Mouse (Mus musculus) stomach, embryonic 14.5 days (tissue): ENCODE measurements around the gene Actn4. TPM values are rescaled to one million over a fixed set of nuclear protein-coding genes. Genes with fewer than 3 reads are reported as not detected.
"Not testable (repeated sequence)": the region's sequence is repeated elsewhere in the genome, so short reads cannot be mapped to it uniquely, and the experiment has no call there.

Experiments used
- ATAC-seq: fragments of 200-750 bp; cut with Nextera tagmentation; 2 replicates; pipeline ENCODE4 v1.8.0; 2017; ENCODE audit warnings: low read depth, moderate TSS enrichment; ENCODE audit not compliant: insufficient number of reproducible peaks, insufficient read depth, low FRiP score
- H3K27ac ChIP-seq: fragments of 300-500 bp; sonication (generic); 2 replicates; pipeline ENCODE4 v1.5.1; 2014; ENCODE audit warnings: mild to moderate bottlenecking, low read length, moderate library complexity, mixed read lengths
- H3K27me3 ChIP-seq: fragments of 300-500 bp; sonication (generic); 2 replicates; pipeline ENCODE4 v1.6.1; 2014; ENCODE audit warnings: low read length, control low read depth, mixed read lengths; ENCODE audit not compliant: control insufficient read depth, insufficient read depth
- H3K36me3 ChIP-seq: fragments of 300-500 bp; sonication (generic); 2 replicates; pipeline ENCODE4 v1.6.1; 2014; ENCODE audit warnings: mild to moderate bottlenecking, control low read depth, low read length, moderate library complexity, mixed read lengths; ENCODE audit not compliant: control insufficient read depth, insufficient read depth
- H3K4me1 ChIP-seq: fragments of 300-500 bp; sonication (generic); 2 replicates; pipeline ENCODE4 v1.6.1; 2014; ENCODE audit warnings: low read length, control low read depth, mixed read lengths; ENCODE audit not compliant: control insufficient read depth, insufficient read depth
- H3K4me2 ChIP-seq: fragments of 300-500 bp; sonication (generic); replicated peaks from 2 replicates; pipeline ENCODE4 v1.6.1; 2014; ENCODE audit warnings: low read depth, low read length, control low read depth
- H3K4me3 ChIP-seq: fragments of 300-500 bp; sonication (generic); 2 replicates; pipeline ENCODE4 v1.5.1; 2014; ENCODE audit warnings: low read depth, low read length, control low read depth
- H3K9ac ChIP-seq: fragments of 300-500 bp; sonication (generic); replicated peaks from 2 replicates; pipeline ENCODE4 v1.6.1; 2014; ENCODE audit warnings: low read depth, mild to moderate bottlenecking, control low read depth, low read length, moderate library complexity, mixed read lengths
- H3K9me3 ChIP-seq: fragments of 300-500 bp; sonication (generic); 2 replicates; pipeline ENCODE4 v1.6.1; 2016; ENCODE audit warnings: low read depth, low read length, control low read depth; ENCODE audit not compliant: control insufficient read depth
- WGBS: fragments of 180-500 bp; shearing (Covaris S2); extraction: QIAGEN DNeasy Blood & Tissue Kit; methylation state at CpG from one replicate; pipeline ENCODE4 v1.1.7; 2014; 5-methylcytosine and 5-hydroxymethylcytosine counted together
- polyA plus RNA-seq: library from polyadenylated mRNA; unstranded; fragments of >200 nt; fragmentation: Nextera tagmentation; extraction: Ambion mirVana; gene quantifications from 2 replicates; pipeline ENCODE4 v1.2.1, GENCODE M21; 2014

The Actn4 gene
- polyA plus RNA-seq, 1 experiment from 2014 or later: 272 TPM

DNA sequence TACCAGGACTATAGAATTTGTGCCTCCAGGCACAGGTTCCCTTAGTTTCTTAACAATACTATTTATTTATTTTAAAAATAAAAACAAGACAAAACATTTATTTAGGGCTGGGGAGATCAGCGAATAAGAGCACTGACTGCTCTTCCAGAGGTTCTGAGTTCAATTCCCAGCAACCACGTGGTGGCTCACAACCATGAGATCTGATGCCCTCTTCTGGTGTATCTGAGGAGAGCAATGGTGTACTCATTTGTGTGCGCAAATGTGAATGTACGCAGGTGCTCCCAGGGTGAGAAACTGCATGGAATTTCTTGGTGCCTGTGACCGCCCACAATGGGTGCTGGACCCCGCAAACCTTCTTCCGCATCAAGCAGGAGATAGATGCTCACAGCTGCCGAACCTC, 10.9 kb upstream of the Actn4 start:
- Histone ChIP-seq H3K27me3 (no peaks in the 10 kb centered on the region), H3K4me3 (no peak overlapping the region), H3K9ac (no peak overlapping the region), H3K9me3 (no peaks in the 10 kb centered on the region), H3K36me3 (peaks cover 49% of the 10 kb centered on the region), H3K4me1 (no peaks in the 10 kb centered on the region), H3K27ac (no peak overlapping the region), H3K4me2 (no peak overlapping the region)
- no peak for ATAC-seq
- WGBS: 85% methylated on average over 8 of the region's 8 CpGs

DNA sequence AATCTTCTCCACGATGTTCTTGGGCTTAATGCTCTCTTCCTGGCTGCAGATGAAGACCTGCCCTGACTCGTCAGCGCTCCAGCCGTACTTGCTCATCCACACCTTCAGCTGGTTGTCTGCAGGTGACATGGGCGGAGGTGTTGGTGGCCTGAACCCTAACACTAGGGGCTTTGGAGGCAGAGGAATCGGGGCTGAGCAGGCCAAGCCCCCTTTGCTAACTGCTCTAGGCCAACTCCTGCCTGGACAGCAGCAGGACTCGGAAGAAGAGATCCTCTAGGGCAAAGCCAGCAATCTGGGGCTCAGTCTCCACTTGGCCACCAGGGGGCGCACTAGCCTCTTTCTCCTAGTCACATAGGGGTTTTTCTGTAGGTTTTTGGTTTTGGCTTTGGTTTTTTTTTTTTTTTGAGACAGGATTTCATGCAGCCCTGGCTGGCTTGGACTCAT, 10.4 kb upstream of the Actn4 start:
- no peak overlapping the region for H3K27ac ChIP-seq
- no peaks in the 10 kb centered on the region for H3K4me1 ChIP-seq
- WGBS: 69% methylated on average over 8 of the region's 8 CpGs
- no peak for ATAC-seq
- H3K36me3 ChIP-seq: peaks cover 44% of the 10 kb centered on the region
- no peak overlapping the region for H3K4me2 ChIP-seq
- no peak overlapping the region for H3K4me3 ChIP-seq
- no peaks in the 10 kb centered on the region for H3K27me3 ChIP-seq
- H3K9me3 ChIP-seq: no peaks in the 10 kb centered on the region
- no peak overlapping the region for H3K9ac ChIP-seq

DNA sequence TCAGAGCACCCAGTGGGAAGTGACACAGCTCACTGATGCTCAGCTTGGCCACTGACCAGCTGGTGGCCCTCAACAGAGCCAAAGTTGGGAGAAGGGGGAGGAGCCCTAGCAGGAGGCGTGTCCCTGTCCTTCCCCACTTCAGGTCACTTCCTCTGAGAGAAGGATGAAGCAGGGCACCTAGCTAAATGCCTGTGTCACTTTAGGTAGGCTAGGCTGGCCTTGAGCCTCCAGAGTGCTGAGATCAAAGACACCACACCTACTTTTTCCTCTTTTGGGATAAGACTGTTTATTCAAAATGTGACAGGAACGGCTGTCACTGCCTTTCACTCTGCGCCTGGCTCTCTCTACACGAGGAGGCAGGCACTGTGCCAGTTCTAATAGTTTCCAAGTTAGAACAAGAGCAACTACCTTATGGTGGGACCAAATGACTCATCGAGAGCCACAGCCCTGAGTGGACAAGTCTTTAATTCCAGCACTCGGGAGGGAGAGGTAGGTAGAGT, 9.7 kb upstream of the Actn4 start:
- WGBS: 59% methylated on average over 6 of the region's 6 CpGs

DNA sequence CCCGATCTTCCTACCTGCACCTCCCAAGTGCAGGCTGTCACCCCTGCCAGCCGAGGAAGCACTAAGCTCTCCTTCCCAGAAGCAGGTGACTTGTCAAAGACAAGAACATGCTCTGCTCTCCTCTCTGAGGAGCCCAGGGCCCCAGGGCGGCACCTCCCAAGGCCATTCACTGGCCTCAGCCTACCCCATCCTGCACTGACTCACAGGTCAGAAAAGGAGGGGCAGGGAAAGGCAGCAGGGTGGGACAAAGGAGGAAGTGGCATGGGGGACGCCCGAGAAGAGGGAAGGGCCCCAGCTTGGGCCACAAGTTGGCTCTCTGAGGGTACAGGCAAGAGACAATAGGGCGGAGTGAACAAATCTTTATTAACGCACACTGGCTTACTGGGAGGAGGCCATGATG, 8.9 kb upstream of the Actn4 start:
- Histone ChIP-seq H3K9ac (no peak overlapping the region), H3K9me3 (no peaks in the 10 kb centered on the region), H3K4me3 (no peak overlapping the region), H3K27me3 (no peaks in the 10 kb centered on the region), H3K36me3 (peaks cover 29% of the 10 kb centered on the region), H3K27ac (peak overlapping the region; percentile 48), H3K4me1 (0 out of 2 replicates have a peak, but pooled peaks cover 3% of the 10 kb centered on the region), H3K4me2 (no peak overlapping the region)
- no peak for ATAC-seq
- 74% methylated on average over 7 of the region's 7 CpGs for WGBS

More for the DNA sequence above, 9.7 kb upstream of the Actn4 start:
- Histone ChIP-seq H3K27me3 (no peaks in the 10 kb centered on the region), H3K4me3 (no peak overlapping the region), H3K9me3 (no peaks in the 10 kb centered on the region), H3K9ac (no peak overlapping the region), H3K4me2 (no peak overlapping the region), H3K36me3 (peaks cover 37% of the 10 kb centered on the region), H3K4me1 (no peaks in the 10 kb centered on the region), H3K27ac (peak overlapping the region; percentile 48; the same call in 1 of the 2 replicates)
- 0 out of 2 replicates have a peak, but pooled peaks have one; percentile 33 for ATAC-seq

DNA sequence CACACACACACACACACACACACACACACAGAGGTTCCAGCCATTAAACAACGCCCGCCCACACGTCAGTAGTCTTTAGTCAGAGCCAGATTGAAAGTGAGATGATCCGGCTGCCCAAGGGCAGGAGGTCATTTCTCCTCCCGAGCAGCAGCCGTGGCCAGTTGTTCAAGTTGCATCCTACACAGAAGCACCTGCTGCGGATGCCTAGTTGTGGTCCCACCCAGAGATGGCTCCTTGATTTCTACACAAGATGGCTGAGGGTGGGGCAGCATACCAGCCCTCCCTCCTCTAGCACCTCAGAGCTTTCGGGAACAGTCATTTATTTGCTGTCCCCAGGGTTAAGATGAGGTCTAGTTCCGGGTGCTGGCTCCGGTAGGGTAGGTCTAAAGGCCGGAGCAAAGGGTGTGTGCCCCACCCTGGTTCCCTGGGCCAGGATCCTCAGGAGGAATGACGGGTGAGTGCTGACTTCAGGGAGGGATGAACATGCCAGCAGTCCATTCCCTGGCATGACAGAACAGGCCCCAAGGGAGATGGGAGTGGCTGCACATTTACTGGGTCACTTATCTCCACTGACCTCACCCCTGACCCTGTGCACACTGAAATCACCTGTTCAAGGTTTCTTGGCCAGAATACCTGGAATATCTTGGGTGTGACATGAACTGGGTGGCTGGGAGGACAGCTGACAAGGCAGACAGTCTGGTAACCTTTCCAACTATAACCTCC, 7.7 kb upstream of the Actn4 start:
- Histone ChIP-seq H3K4me3 (no peak overlapping the region), H3K27ac (peak overlapping the region; percentile 55; the same call in 1 of the 2 replicates), H3K4me2 (no peak overlapping the region), H3K9ac (no peak overlapping the region), H3K27me3 (no peaks in the 10 kb centered on the region), H3K36me3 (peaks cover 25% of the 10 kb centered on the region), H3K9me3 (no peaks in the 10 kb centered on the region), H3K4me1 (0 out of 2 replicates have a peak, but pooled peaks cover 3% of the 10 kb centered on the region)
- ATAC-seq: peak; percentile 43; the same call in 1 of the 2 replicates
- 46% methylated on average over 12 of the region's 12 CpGs for WGBS

DNA sequence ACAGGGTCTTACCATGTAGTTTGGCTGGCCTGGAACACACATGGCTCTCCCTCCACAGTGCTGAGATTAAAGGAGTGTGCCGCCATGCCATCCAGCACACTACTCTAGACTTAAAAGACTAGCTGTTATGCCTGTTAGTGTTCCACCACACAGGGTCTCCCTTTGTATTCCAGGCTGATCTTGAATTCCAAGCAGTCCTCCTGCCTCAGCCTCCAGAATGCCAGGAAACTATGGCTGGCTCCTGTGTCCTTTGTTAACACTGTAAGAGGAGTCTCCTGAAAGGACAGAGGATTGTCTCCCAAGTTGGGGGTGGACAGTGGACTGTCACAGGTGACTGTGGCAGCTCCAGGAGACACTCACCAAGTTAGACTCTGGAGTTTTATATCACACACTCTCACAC, 7.1 kb upstream of the Actn4 start:
- WGBS: 96% methylated on average over 1 of the region's 1 CpGs
- no peak overlapping the region for H3K9ac ChIP-seq
- no peak overlapping the region for H3K4me2 ChIP-seq
- H3K4me3 ChIP-seq: no peak overlapping the region
- peaks cover 19% of the 10 kb centered on the region for H3K36me3 ChIP-seq
- H3K27me3 ChIP-seq: no peaks in the 10 kb centered on the region
- H3K4me1 ChIP-seq: 0 out of 2 replicates have a peak, but pooled peaks cover 3% of the 10 kb centered on the region
- 0 out of 2 replicates have a peak overlapping the region, but pooled peaks have one; percentile 39 for H3K27ac ChIP-seq
- H3K9me3 ChIP-seq: no peaks in the 10 kb centered on the region
- ATAC-seq: no peak

DNA sequence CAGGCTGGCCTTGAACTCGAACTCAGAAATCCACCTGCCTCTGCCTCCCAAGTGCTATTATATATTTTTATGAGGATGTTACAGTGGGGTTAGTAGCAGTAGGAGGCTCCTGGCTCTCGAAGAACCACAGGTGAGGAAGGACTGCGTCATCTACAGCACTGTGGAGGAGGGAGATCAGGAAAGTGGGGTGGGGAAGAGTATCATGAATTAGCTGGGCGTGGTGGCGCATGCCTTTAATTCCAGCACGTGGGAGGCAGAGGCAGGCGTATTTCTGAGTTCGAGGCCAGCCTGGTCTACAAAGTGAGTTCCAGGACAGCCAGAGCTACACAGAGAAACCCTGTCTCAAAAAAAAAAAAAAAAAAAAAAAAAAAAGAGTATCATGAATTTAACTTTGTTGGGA, 6.0 kb upstream of the Actn4 start:
- H3K9me3 ChIP-seq, H3K4me1 ChIP-seq, H3K36me3 ChIP-seq, ATAC-seq, H3K9ac ChIP-seq, H3K27me3 ChIP-seq, H3K27ac ChIP-seq, H3K4me3 ChIP-seq, H3K4me2 ChIP-seq: not testable (repeated sequence)
- WGBS: 93% methylated on average over 8 of the region's 8 CpGs

DNA sequence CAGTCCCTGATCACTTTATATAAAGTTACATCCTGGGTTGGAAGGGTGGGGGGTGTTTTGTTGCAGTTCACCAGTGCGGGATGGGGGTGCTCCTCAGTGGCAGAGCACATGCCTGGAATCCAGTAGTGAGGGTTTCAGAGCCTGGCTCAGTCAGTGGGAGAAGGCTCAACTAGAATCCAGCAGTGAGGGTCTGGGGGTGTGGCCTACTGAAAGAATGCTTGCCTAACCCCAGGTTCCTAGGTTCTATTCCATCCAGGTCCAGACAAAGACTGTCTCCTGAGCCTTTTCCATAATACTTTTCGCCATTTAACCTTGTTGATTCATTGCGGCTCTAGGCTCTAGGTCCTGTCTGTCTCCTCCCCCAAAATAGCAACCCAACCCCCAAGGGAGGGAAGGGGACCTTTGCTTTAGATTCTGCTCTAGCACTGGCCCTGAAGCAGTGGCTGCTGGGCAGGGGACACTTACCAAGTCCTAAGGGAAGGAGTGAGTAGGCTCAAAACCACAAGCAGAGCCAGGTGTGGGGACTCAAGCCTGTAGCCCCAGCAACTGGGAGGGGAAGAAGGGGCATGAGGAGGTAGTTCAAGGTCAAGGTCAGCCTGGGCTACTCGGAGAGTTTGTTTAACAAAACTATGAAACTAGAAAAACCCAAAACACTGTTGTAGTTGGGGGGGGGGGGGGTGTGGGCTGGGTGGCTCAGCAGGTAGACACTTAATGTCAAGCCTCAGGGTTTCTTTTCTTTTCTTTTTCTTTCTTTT, 4.8 kb upstream of the Actn4 start:
- Histone ChIP-seq H3K4me2 (no peak overlapping the region), H3K27me3 (no peaks in the 10 kb centered on the region), H3K4me3 (no peak overlapping the region), H3K4me1 (0 out of 2 replicates have a peak, but pooled peaks cover 3% of the 10 kb centered on the region), H3K27ac (no peak overlapping the region), H3K9me3 (no peaks in the 10 kb centered on the region), H3K9ac (no peak overlapping the region), H3K36me3 (peaks cover 7% of the 10 kb centered on the region; the same call in 1 of the 2 replicates)
- ATAC-seq: no peak
- WGBS: 68% methylated on average over 4 of the region's 4 CpGs
